ENCODE assay signal across 36 mouse cellular contexts in genomic region chr6:91832863-91833440, GRCm38 (mm10). TPM values are rescaled to one million over a fixed set of nuclear protein-coding genes. Genes with fewer than 3 reads are reported as not detected.
A peak's percentile ranks its signal among the peaks of the same experiment; 100 is the strongest.
DNase-seq lines count a peak whose midpoint lies in the region; ATAC-seq and TF ChIP-seq lines count a peak whose summit lies in the region.
"Had no signal": no experiment of that assay in that cellular context is flagged by ENCODE, and none has a peak within 500 bp of the region (broad histone marks: within the 10 kb centered on the region; RNA-seq: fewer than 3 reads in every experiment).

No protein-coding gene starts in this region.

- no peaks in the 10 kb centered on the region for H3K9me3 ChIP-seq in hindbrain, embryonic 12.5 days (replicated peaks)
- no peaks in the 10 kb centered on the region for H3K9me3 ChIP-seq in hindbrain, postnatal 0 days (ENCODE audit: low read length)
- H3K9me3 ChIP-seq in midbrain, embryonic 13.5 days: no peaks in the 10 kb centered on the region
- H3K9me3 ChIP-seq in midbrain, embryonic 15.5 days: no peaks in the 10 kb centered on the region
- H3K9me3 ChIP-seq in neural tube, embryonic 11.5 days (ENCODE audit: control insufficient read depth, low read length): no peaks in the 10 kb centered on the region
- H3K9me3 ChIP-seq: embryonic facial prominence, embryonic 13.5 days; forebrain, embryonic 10.5 days; forebrain, embryonic 15.5 days; heart, embryonic 13.5 days; limb, embryonic 12.5 days; liver, embryonic 15.5 days; midbrain, embryonic 10.5 days; stomach, embryonic 15.5 days had no signal

- H3K9ac ChIP-seq in hindbrain, embryonic 12.5 days: no peak overlapping the region
- no peak overlapping the region for H3K9ac ChIP-seq in hindbrain, postnatal 0 days (replicated peaks; ENCODE audit: low read length)
- no peak overlapping the region for H3K9ac ChIP-seq in midbrain, embryonic 13.5 days (replicated peaks)
- no peak overlapping the region for H3K9ac ChIP-seq in midbrain, embryonic 15.5 days
- no peak overlapping the region for H3K9ac ChIP-seq in neural tube, embryonic 11.5 days (ENCODE audit: low read length)
- H3K9ac ChIP-seq: embryonic facial prominence, embryonic 13.5 days; forebrain, embryonic 15.5 days; heart, embryonic 13.5 days; limb, embryonic 12.5 days; liver, embryonic 15.5 days; lung, embryonic 14.5 days; stomach, embryonic 15.5 days had no signal

- H3K36me3 ChIP-seq in hindbrain, embryonic 12.5 days: no peaks in the 10 kb centered on the region
- H3K36me3 ChIP-seq in hindbrain, postnatal 0 days (ENCODE audit: insufficient read depth, low read length): no peaks in the 10 kb centered on the region
- H3K36me3 ChIP-seq in midbrain, embryonic 13.5 days: no peaks in the 10 kb centered on the region
- H3K36me3 ChIP-seq in midbrain, embryonic 15.5 days (replicated peaks): no peaks in the 10 kb centered on the region
- no peaks in the 10 kb centered on the region for H3K36me3 ChIP-seq in neural tube, embryonic 11.5 days (ENCODE audit: control insufficient read depth, insufficient read depth, low read length)
- H3K36me3 ChIP-seq: embryonic facial prominence, embryonic 13.5 days; forebrain, embryonic 10.5 days; forebrain, embryonic 15.5 days; heart, embryonic 13.5 days; limb, embryonic 12.5 days; liver, embryonic 15.5 days; midbrain, embryonic 10.5 days; stomach, embryonic 15.5 days had no signal

- DNase-seq in hindbrain, postnatal 0 days (ENCODE audit: low spot score): no peak
- DNase-seq in neural tube, embryonic 11.5 days (ENCODE audit: low spot score): peak; percentile 44
- DNase-seq in cerebellum, adult 11-12 months: no peak
- no peak for DNase-seq in urinary bladder, postnatal 36 days (ENCODE audit: low spot score in 2 of 2)
- DNase-seq in frontal cortex, postnatal 14 days (ENCODE audit: low spot score in 2 of 2): no peak
- DNase-seq: adrenal gland, postnatal 10 days; cerebellum, adult 11 months; cerebellum, postnatal 10 days; gastrocnemius, adult 2 months; heart, postnatal 10 days; kidney, adult 2 months; kidney, postnatal 14 days; layer of hippocampus, adult 9-11 months; lung, embryonic 14.5 days; lung, postnatal 14 days; retina, postnatal 1 day; right cerebral cortex, postnatal 14 days; thymus, postnatal 14 days had no signal

- no peak overlapping the region for H3K27ac ChIP-seq in hindbrain, embryonic 12.5 days
- no peak overlapping the region for H3K27ac ChIP-seq in hindbrain, postnatal 0 days
- H3K27ac ChIP-seq in midbrain, embryonic 13.5 days: peak overlapping the region; percentile 9; the same call in 1 of the 2 replicates
- H3K27ac ChIP-seq in midbrain, embryonic 15.5 days: no peak overlapping the region
- H3K27ac ChIP-seq in neural tube, embryonic 11.5 days (ENCODE audit: low read depth, low read length): no peak overlapping the region; the same call in 1 of the 2 replicates
- H3K27ac ChIP-seq: embryonic facial prominence, embryonic 13.5 days; forebrain, embryonic 10.5 days; forebrain, embryonic 15.5 days; gastrocnemius, adult 2 months; heart, embryonic 13.5 days; limb, embryonic 12.5 days; liver, embryonic 15.5 days; midbrain, embryonic 10.5 days; stomach, embryonic 15.5 days had no signal

- ATAC-seq in hindbrain, embryonic 12.5 days (ENCODE audit: low FRiP score): peak; percentile 61; the same call in 1 of the 2 replicates
- ATAC-seq in hindbrain, postnatal 0 days: no peak
- 0 out of 2 replicates have a peak, but pooled peaks have one; percentile 55 for ATAC-seq in midbrain, embryonic 13.5 days
- no peak for ATAC-seq in midbrain, embryonic 15.5 days (replicated peaks)
- peak; percentile 60 for ATAC-seq in neural tube, embryonic 11.5 days (ENCODE audit: insufficient read depth, low FRiP score, low TSS enrichment)
- ATAC-seq: forebrain, embryonic 15.5 days; inflammation-experienced regulatory T-cells, adult 6 months; Patski had no signal

- no peak overlapping the region for H3K4me3 ChIP-seq in hindbrain, embryonic 12.5 days
- no peak overlapping the region for H3K4me3 ChIP-seq in hindbrain, postnatal 0 days (ENCODE audit: low read length)
- no peak overlapping the region for H3K4me3 ChIP-seq in midbrain, embryonic 13.5 days (replicated peaks)
- H3K4me3 ChIP-seq in midbrain, embryonic 15.5 days: no peak overlapping the region
- H3K4me3 ChIP-seq in neural tube, embryonic 11.5 days (ENCODE audit: low read depth, low read length): no peak overlapping the region
- H3K4me3 ChIP-seq: embryonic facial prominence, embryonic 13.5 days; forebrain, embryonic 10.5 days; forebrain, embryonic 15.5 days; gastrocnemius, adult 2 months; heart, embryonic 13.5 days; limb, embryonic 12.5 days; liver, embryonic 15.5 days; midbrain, embryonic 10.5 days; stomach, embryonic 15.5 days had no signal

- no peaks in the 10 kb centered on the region for H3K27me3 ChIP-seq in hindbrain, embryonic 12.5 days
- H3K27me3 ChIP-seq in hindbrain, postnatal 0 days (ENCODE audit: insufficient read depth, low read length): no peaks in the 10 kb centered on the region
- no peaks in the 10 kb centered on the region for H3K27me3 ChIP-seq in midbrain, embryonic 13.5 days
- no peaks in the 10 kb centered on the region for H3K27me3 ChIP-seq in midbrain, embryonic 15.5 days (replicated peaks)
- H3K27me3 ChIP-seq in neural tube, embryonic 11.5 days (ENCODE audit: control insufficient read depth, insufficient read depth, low read length): no peaks in the 10 kb centered on the region
- H3K27me3 ChIP-seq: forebrain, embryonic 15.5 days had no signal

- peaks cover 8% of the 10 kb centered on the region for H3K4me1 ChIP-seq in hindbrain, embryonic 12.5 days
- peaks cover 1% of the 10 kb centered on the region; the same call in 1 of the 2 replicates for H3K4me1 ChIP-seq in hindbrain, postnatal 0 days (ENCODE audit: insufficient read depth, low read length)
- H3K4me1 ChIP-seq in midbrain, embryonic 13.5 days (replicated peaks): peaks cover 10% of the 10 kb centered on the region
- peaks cover 10% of the 10 kb centered on the region for H3K4me1 ChIP-seq in midbrain, embryonic 15.5 days
- no peaks in the 10 kb centered on the region; the same call in 1 of the 2 replicates for H3K4me1 ChIP-seq in neural tube, embryonic 11.5 days (ENCODE audit: control insufficient read depth, insufficient read depth, low read length)
- H3K4me1 ChIP-seq: embryonic facial prominence, embryonic 13.5 days; limb, embryonic 12.5 days; liver, embryonic 15.5 days; midbrain, embryonic 10.5 days; stomach, embryonic 15.5 days had no signal

- no peak overlapping the region for H3K4me2 ChIP-seq in hindbrain, embryonic 12.5 days (replicated peaks)
- H3K4me2 ChIP-seq in hindbrain, postnatal 0 days (ENCODE audit: low read depth, low read length): no peak overlapping the region
- H3K4me2 ChIP-seq in midbrain, embryonic 13.5 days (replicated peaks): no peak overlapping the region
- H3K4me2 ChIP-seq in midbrain, embryonic 15.5 days: no peak overlapping the region
- H3K4me2 ChIP-seq in neural tube, embryonic 11.5 days (ENCODE audit: low read depth): no peak overlapping the region
- H3K4me2 ChIP-seq: embryonic facial prominence, embryonic 13.5 days; forebrain, embryonic 15.5 days; heart, embryonic 13.5 days; limb, embryonic 12.5 days; liver, embryonic 15.5 days; lung, embryonic 14.5 days; stomach, embryonic 15.5 days had no signal

- no peak for TF ChIP-seq CTCF in hindbrain, postnatal 0 days (IDR thresholded peaks at IDR 0.05; ENCODE audit: low read depth)

- WGBS in hindbrain, embryonic 12.5 days: 44% methylated on average over 3 of the region's 3 CpGs
- WGBS in hindbrain, postnatal 0 days: 59% methylated on average over 3 of the region's 3 CpGs
- WGBS in midbrain, embryonic 13.5 days: 42% methylated on average over 3 of the region's 3 CpGs
- WGBS in midbrain, embryonic 15.5 days: 50% methylated on average over 3 of the region's 3 CpGs
- WGBS in neural tube, embryonic 11.5 days: 22% methylated on average over 3 of the region's 3 CpGs

RNA-seq across cellular contexts. Expression of gene Grip2, which starts 5.9 kb away (rescaled TPM):
- 2.5 and 2.7 TPM in 2 replicates for polyA plus RNA-seq in hindbrain, embryonic 12.5 days (2016; fragmentation: Nextera tagmentation; extraction: Ambion mirVana)
- 14.6 and 19.2 TPM in 2 replicates for total RNA-seq in hindbrain, postnatal 0 days (2014; rRNA removed)
- polyA plus RNA-seq in hindbrain, postnatal 0 days (2015; fragmentation: Nextera tagmentation; extraction: Ambion mirVana): 5.2 and 5.3 TPM in 2 replicates
- 4.4 and 4.8 TPM in 2 replicates for polyA plus RNA-seq in midbrain, embryonic 13.5 days (2015; fragmentation: Nextera tagmentation; extraction: Ambion mirVana)
- 9.0 and 10.7 TPM in 2 replicates for polyA plus RNA-seq in midbrain, embryonic 15.5 days (2015; fragmentation: Nextera tagmentation; extraction: Ambion mirVana)
- 1.9 and 2.0 TPM in 2 replicates for polyA plus RNA-seq in neural tube, embryonic 11.5 days (2014; fragmentation: Nextera tagmentation; extraction: Ambion mirVana)
- total RNA-seq: common myeloid progenitor, adult 5-6 weeks; hematopoietic stem cell, adult 5-6 weeks; liver, adult 2 months; MEL; monocyte, adult 5-6 weeks had no signal

RNA-seq across cellular contexts. Expression of gene Ccdc174, which starts 44.9 kb away (rescaled TPM):
- polyA plus RNA-seq in hindbrain, embryonic 12.5 days (2016; fragmentation: Nextera tagmentation; extraction: Ambion mirVana): 54.8 and 58.3 TPM in 2 replicates
- total RNA-seq in hindbrain, postnatal 0 days (2014; rRNA removed): 12.8 and 15.1 TPM in 2 replicates
- 36.3 and 43.4 TPM in 2 replicates for polyA plus RNA-seq in hindbrain, postnatal 0 days (2015; fragmentation: Nextera tagmentation; extraction: Ambion mirVana)
- polyA plus RNA-seq in midbrain, embryonic 13.5 days (2015; fragmentation: Nextera tagmentation; extraction: Ambion mirVana): 47.5 and 61.8 TPM in 2 replicates
- polyA plus RNA-seq in midbrain, embryonic 15.5 days (2015; fragmentation: Nextera tagmentation; extraction: Ambion mirVana): 34.6 and 40.6 TPM in 2 replicates
- 39.8 and 41.5 TPM in 2 replicates for polyA plus RNA-seq in neural tube, embryonic 11.5 days (2014; fragmentation: Nextera tagmentation; extraction: Ambion mirVana)

Comparison
In these comparisons a context has a peak if more than half of its experiments do, and no peak if none do; other contexts are left out.
1. ATAC-seq: peak in hindbrain, embryonic 12.5 days (single experiment), midbrain, embryonic 13.5 days (single experiment) and neural tube, embryonic 11.5 days (single experiment); none in hindbrain, postnatal 0 days (single experiment) and midbrain, embryonic 15.5 days (single experiment).